Mouse (Mus musculus): ENCODE measurements at regions not wholly inside any gene's neighbourhood (a gene's known extent, or its start where the extent isn't known, plus 50 kb on each side); places are given as distances from the start of the nearest gene placed in this dataset.

DNA sequence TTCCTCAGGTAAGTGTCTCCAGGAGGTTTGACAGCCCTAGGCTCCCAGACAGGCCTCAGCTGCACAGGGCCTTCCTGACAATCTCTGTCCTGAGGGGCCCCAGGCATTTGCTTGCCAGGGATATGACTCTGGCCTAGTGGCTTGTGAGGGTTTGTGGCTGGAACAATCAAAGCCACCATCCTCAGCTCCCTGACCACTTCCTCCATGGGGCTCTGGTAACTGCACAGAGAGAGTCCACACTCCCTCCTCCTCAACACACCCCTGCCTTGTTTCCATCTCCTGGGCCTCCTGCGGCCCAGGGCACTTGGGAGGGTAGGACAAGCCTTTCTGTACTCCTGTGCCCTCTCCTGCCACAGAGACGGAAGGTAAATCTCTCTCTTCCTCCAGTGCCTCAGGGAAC is 144.6 kb downstream of the Zfp36l2 start:
- no peak for TF ChIP-seq POLR2A (IDR thresholded peaks at IDR 0.05; ENCODE audit: borderline replicate concordance, low read depth, low read length)
- no peak for TF ChIP-seq CTCF (IDR thresholded peaks at IDR 0.05; ENCODE audit: low read depth, low read length)
